Mouse (Mus musculus) adrenal gland, postnatal 25 days (tissue): Measurements from ENCODE around the gene Olfr698. TPM values are rescaled to one million over a fixed set of nuclear protein-coding genes. Genes with fewer than 3 reads are reported as not detected.
"Not testable (repeated sequence)": the region's sequence is repeated elsewhere in the genome, so short reads cannot be mapped to it uniquely, and the experiment has no call there.

ENCODE experiments used
- DNase-seq: peaks from one replicate; pipeline ENCODE4 v3.0.0; 2021; ENCODE audit warnings: mixed read lengths
- long read RNA-seq: library from polyadenylated mRNA; stranded (forward); transcript quantifications from one replicate; pipeline ENCODE4 v2.0.0, GENCODE M21; 2021
- total RNA-seq: library from RNA; stranded (reverse); gene quantifications from 2 replicates; pipeline ENCODE4 v1.2.3, GENCODE M21; 2021

Gene Olfr698
- not detected in 2 replicates for total RNA-seq
- long read RNA-seq, result 0 reads

DNA sequence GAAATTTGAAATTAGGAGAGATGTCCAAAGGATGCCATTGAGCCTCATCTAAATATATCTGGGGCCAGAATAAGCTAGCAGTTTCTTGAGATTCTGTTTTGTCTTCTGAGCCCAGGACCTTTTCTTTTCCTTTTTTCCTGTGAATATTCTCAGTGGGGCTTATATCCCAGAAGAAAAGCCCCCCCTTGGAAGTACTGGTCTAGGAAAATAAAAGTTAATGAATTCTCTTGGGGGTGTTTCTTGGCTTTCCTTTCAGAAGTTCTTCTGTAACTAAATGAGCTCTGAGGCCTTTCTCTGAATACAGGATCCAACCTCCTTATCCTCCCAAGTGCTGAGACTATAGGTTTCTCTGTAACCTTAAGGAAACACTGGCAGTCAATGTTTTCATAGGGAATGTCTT is at the start of gene Olfr698:
Olfr698 (minus strand) TSS at position 101 of the 400 bp plus-strand sequence.
- no peak for DNase-seq

DNA sequence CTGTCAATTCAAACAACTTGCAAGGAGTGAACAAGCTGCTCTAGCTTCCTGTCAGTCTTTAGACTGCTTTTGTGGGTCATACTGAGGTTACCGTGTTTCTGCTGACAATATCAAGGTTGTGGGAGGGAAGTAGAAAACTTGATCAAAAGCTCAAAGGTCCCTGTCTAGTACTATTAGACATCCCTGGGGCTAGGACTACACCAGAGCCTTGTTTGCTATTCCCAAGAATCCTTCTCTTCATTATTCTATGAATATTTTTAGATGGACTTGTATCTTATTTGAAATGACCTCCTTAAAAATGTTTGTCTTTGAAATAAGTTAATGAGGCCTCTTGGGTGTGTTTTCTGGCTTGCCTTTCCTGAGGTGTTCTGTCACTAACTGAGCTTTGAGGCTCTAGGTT is 37.9 kb upstream of the Olfr698 start, which contains the start of gene Olfr699:
Olfr699 (minus strand) TSS at position 101 of the 400 bp plus-strand sequence.
- DNase-seq, result no peak

DNA sequence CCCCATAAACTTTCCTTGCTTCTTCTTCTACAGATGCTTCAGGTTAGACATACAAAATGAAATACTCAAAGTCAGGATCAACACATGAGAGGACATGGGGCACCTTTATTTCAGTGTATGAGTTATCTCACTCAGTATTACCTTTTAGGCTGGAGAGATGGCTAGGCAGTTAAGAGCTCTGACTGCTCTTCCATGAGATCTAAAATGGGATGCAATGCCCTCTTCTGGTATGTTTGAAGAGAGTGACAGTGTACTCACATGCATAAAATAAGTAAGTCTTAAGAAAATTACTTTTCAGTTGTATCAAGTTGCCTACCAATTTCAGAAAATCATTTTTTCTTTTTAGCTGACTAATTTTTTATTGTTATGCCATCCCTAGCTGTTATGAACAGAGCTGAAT is 33.1 kb upstream of the Olfr698 start:
- no peak for DNase-seq

DNA sequence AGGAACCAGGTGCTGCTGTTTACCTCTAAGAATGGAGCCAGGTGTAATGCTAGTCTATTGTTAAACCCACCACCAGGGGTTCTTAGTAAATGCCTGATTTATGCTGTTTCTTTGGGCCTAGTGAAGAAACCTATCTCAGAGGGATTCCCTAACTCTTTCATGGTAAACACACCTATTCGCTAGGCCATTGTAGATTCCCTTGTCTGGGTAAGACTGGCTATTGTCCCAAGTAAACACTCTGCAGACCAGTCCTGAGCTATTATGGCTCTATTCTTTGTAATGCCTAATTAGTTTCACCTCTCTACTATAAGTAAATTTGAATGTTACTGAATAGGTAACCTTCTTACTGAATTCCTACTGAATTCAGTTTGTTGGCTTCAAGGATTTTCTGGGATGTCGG is 5.8 kb upstream of the Olfr698 start:
- not testable (repeated sequence) for DNase-seq

DNA sequence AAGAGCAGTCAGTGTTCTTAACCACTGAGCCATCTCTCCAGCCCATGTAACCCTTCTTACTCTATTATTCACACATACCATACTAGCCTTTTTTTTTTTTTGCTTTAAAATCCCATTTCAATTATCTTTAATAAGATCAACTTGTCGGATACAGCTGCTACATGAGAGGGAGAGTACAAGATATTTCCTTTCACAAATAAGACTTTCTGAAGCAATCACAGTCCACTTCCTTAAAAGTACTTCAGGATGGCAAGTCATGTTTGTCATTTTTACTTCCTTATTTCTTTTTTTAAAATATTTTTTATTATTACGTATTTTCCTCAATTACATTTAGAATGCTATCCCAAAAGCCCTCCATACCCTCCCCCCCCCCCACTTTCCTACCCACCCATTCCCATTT is 3.6 kb upstream of the Olfr698 start:
- DNase-seq, result no peak

DNA sequence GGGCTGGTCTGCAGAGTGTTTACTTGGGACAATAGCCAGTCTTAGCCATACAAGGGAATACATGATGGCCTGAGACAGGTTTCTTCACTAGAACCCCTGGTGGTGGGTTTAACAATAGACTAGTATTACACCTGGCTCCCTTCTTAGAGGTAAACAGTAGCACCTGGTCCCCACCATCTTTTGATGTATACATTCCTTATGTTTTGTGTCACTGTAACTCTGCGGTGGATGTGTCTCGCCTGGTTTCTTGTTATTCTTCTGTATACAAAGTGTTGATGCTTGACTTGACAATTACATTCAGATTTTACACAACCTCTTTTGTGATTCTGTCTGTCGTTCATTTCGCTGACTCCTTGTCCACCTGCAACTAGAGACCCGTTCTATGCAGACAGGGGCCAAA is 9.4 kb downstream of the Olfr698 start:
- no peak for DNase-seq

DNA sequence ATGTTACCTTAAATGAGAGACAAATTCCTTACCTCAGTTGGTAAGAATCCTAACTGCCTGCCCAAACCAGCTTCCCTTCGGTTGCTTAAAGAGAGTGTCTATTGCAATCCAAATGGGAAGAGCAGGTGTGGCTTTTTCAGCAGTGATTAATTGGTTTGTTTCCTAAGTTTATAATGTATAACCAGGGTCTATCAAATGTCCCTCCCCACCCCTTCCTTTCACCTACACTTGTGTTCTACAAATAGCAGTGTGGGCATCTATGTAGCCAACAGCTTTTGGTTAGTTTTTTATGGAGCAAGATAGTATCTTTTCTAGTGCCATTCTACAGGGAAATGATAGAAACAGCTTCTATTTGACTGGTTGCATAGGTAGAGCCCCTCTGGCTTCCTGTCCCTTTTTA is 12.9 kb downstream of the Olfr698 start, which contains the start of gene Olfr697:
Olfr697 (minus strand) TSS at position 101 of the 400 bp plus-strand sequence.
- DNase-seq, result no peak

DNA sequence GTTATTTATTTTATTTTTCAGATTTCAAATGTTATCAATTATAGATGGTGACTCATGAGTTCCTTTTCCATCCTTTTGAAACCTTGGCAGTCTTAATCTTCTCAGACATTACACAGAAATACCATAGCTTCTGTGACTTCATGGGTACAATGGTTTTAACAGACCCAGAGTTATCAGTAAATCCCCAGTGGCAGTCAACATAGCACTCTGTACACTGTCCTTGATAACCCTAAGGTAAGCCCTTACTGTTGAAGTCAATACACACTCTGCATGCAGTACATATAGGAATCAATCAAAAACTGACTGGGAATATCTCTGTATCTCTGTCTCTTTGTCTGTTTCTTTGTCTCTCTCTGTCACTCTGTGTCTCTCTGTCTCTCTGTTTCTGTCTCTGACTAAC is 18.2 kb downstream of the Olfr698 start:
- DNase-seq, result no peak

DNA sequence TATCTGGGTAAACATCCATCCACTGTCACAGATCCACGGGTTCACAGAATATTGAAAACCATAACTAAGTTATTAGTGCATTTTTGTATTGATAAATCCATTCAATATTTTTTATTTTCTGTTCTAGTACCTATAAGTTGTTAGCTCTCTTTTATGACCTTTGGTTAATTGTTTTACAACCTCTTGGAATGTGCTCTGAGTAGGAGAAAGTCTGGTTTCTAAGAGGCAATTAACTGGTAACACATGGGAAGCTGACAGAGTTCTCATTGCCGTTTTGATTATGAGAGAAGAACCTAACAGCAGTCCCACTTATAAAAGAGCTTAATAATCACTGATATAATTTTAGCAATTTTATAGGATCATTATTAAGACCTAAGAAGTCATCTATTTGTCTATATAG is 21.5 kb downstream of the Olfr698 start:
- no peak for DNase-seq

DNA sequence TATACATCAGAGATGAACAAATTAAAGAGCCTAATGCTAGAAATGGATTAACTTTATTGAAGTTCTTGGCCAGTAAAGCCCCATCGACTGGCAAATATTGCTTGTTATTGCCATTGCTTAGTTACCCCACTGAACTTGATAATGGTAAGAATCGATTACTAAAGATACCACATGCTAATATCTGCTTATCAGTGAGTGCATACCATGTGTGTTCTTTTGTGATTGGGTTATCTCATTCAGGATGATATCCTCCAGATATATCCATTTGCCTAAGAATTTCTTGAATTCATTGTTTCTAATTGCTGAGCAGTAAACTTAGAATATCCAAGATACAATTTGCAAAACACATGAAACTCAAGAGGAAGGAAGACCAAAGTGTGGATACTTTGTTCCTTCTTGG is 29.5 kb downstream of the Olfr698 start:
- DNase-seq, result not testable (repeated sequence)

DNA sequence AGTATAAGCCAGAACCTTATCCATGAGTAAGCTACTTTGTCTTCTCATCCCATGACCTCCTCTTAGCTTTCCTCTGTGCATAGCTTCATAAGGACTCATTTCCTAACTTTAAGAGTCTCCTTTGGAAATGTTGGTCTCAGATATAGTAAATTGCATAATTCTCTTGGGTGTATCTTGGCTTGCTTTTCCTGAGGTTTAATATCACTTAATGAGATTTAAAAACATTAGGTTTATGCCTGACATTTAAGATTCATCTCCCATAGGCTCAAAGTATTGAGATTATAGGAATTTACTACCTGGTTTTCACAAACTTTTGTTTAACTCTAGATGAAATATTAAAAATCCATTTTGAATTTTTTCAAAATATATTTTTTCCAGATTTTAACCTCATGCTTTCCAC is 38.9 kb downstream of the Olfr698 start, which contains the start of gene Olfr695:
Olfr695 (minus strand) TSS at position 101 of the 400 bp plus-strand sequence.
- DNase-seq, result no peak

DNA sequence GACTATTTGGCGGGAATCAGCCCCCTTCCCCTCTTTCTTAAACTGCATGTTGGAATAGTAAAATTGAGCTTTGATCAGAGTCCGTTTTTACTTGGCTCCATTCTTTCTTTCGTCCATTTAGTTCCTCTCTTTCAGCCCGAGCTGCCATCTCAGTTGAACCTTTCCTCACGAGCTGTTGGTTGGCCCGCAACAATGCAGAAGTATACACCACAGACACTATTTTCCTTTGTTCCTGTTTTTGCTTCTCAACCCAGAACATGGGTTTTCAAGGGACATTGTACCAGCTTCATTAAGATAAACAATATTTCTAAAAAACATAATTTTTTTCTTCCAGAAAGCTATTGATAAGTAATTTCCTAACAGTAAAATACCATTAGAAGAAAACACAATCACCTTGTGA is 43.7 kb downstream of the Olfr698 start:
- no peak for DNase-seq

DNA sequence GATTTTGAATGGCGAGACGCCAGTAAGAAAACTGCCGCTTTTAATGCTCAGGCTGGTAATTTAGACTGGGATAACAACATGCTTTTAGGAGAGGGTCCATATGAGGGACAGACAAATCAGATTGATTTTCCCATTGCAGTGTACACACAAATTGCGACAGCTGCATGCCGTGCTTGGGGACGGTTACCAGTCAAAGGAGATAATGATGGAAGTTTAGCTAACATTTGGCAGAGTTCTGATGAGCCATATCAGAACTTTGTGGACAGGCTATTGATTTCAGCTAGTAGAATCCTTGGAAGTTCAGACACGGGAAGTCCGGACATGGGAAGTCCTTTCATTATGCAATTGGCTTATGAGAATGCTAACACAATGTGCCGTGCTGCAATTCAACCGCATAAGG is 47.5 kb downstream of the Olfr698 start:
- DNase-seq, result not testable (repeated sequence)

Other genes starting within 250 kb of the Olfr698 start
- gene Olfr693, start 74.8 kb downstream of the Olfr698 start, total RNA-seq, result not detected in 2 replicates
- gene Olfr694, start 63.6 kb downstream of the Olfr698 start, total RNA-seq, result not detected in 2 replicates
- gene Olfr695, start 39.0 kb downstream of the Olfr698 start, total RNA-seq, result not detected in 2 replicates
- not detected in 2 replicates for gene Olfr697, start 13.0 kb downstream of the Olfr698 start, total RNA-seq
- not detected in 2 replicates for gene Olfr699, start 37.8 kb upstream of the Olfr698 start, total RNA-seq
- gene Olfr700, start 53.4 kb upstream of the Olfr698 start, total RNA-seq, result not detected in 2 replicates
- not detected in 2 replicates for gene Olfr701, start 58.7 kb upstream of the Olfr698 start, total RNA-seq
- gene Olfr702, start 78.5 kb upstream of the Olfr698 start, total RNA-seq, result not detected in 2 replicates
- gene Olfr703, start 88.0 kb upstream of the Olfr698 start, total RNA-seq, result not detected in 2 replicates
- gene Olfr704, start 107.8 kb upstream of the Olfr698 start, total RNA-seq, result not detected in 2 replicates
- not detected in 2 replicates for gene Olfr705, start 121.5 kb upstream of the Olfr698 start, total RNA-seq
- not detected in 2 replicates for gene Olfr706, start 132.8 kb upstream of the Olfr698 start, total RNA-seq
- not detected in 2 replicates for gene Olfr707, start 145.8 kb upstream of the Olfr698 start, total RNA-seq
- not detected in 2 replicates for gene Olfr1532-ps1, start 152.6 kb upstream of the Olfr698 start, total RNA-seq
- 0.06 TPM in 1 of 2 replicates, not detected in the other for gene Olfr709-ps1, start 176.8 kb upstream of the Olfr698 start, total RNA-seq
- not detected in 2 replicates for gene Olfr710, start 192.9 kb upstream of the Olfr698 start, total RNA-seq
- gene Olfr6, start 208.5 kb upstream of the Olfr698 start, total RNA-seq, result not detected in 2 replicates
- gene Olfr711, start 220.1 kb upstream of the Olfr698 start, total RNA-seq, result not detected in 2 replicates